Mouse (Mus musculus): Measurements from ENCODE around the gene Nol6. TPM values are rescaled to one million over a fixed set of nuclear protein-coding genes. Genes with fewer than 3 reads are reported as not detected.

The Nol6 gene
- polyA plus RNA-seq, 1 experiment from 2014 or later, result 35.8 TPM

Other genes starting within 250 kb of the Nol6 start
- not detected in 2 replicates for gene Spink4, start 204.4 kb downstream of the Nol6 start, polyA plus RNA-seq (2014; fragmentation: Nextera tagmentation; extraction: Ambion mirVana)
- 219 and 225 TPM in 2 replicates for gene Bag1, start 176.2 kb downstream of the Nol6 start, polyA plus RNA-seq (2014; fragmentation: Nextera tagmentation; extraction: Ambion mirVana)
- 70.7 and 74.6 TPM in 2 replicates for gene Chmp5, start 176.0 kb downstream of the Nol6 start, polyA plus RNA-seq (2014; fragmentation: Nextera tagmentation; extraction: Ambion mirVana)
- gene Nfx1, start 153.5 kb downstream of the Nol6 start, polyA plus RNA-seq (2014; fragmentation: Nextera tagmentation; extraction: Ambion mirVana), result 89.0 and 97.5 TPM in 2 replicates
- gene Aqp7, start 76.3 kb downstream of the Nol6 start, polyA plus RNA-seq (2014; fragmentation: Nextera tagmentation; extraction: Ambion mirVana), result 0.86 and 1.2 TPM in 2 replicates
- gene Aqp3, start 26.3 kb downstream of the Nol6 start, polyA plus RNA-seq (2014; fragmentation: Nextera tagmentation; extraction: Ambion mirVana), result 12.7 and 15.7 TPM in 2 replicates
- 46.7 and 49.2 TPM in 2 replicates for gene Ube2r2, start 11.3 kb upstream of the Nol6 start, polyA plus RNA-seq (2014; fragmentation: Nextera tagmentation; extraction: Ambion mirVana)
- gene Ubap2, start 150.7 kb upstream of the Nol6 start, polyA plus RNA-seq (2014; fragmentation: Nextera tagmentation; extraction: Ambion mirVana), result 82.8 and 85.6 TPM in 2 replicates
- gene Dcaf12, start 190.4 kb upstream of the Nol6 start, polyA plus RNA-seq (2014; fragmentation: Nextera tagmentation; extraction: Ambion mirVana), result 50.8 and 53.4 TPM in 2 replicates
- 37.1 and 38.3 TPM in 2 replicates for gene Ubap1, start 224.5 kb upstream of the Nol6 start, polyA plus RNA-seq (2014; fragmentation: Nextera tagmentation; extraction: Ambion mirVana)